Mouse (Mus musculus) cerebellum, adult 9-11 months (tissue): Measurements from ENCODE around the gene Fads2.
"Not testable (repeated sequence)": the region's sequence is repeated elsewhere in the genome, so short reads cannot be mapped to it uniquely, and the experiment has no call there.

ENCODE experiments used
- DNase-seq: peaks from one replicate; pipeline ENCODE4 v3.0.0; 2022

Fads2 gene

GRCm38 (mm10) chr19:10101341-10102053 is at the start of gene Fads2:
Gene Fads2 (minus strand): TSS chr19:10101746.
- DNase-seq: peak; percentile 58

- DNase-seq: no peak
These were observed 47.6 kb upstream of the Fads2 start for GRCm38 (mm10) chr19:10149189-10149588.

GRCm38 (mm10) chr19:10148555-10148954 is 47.0 kb upstream of the Fads2 start:
- DNase-seq: no peak

GRCm38 (mm10) chr19:10144464-10144863 is 42.9 kb upstream of the Fads2 start:
- no peak for DNase-seq

- no peak for DNase-seq
These were observed 42.1 kb upstream of the Fads2 start for GRCm38 (mm10) chr19:10143667-10144066.

DNA sequence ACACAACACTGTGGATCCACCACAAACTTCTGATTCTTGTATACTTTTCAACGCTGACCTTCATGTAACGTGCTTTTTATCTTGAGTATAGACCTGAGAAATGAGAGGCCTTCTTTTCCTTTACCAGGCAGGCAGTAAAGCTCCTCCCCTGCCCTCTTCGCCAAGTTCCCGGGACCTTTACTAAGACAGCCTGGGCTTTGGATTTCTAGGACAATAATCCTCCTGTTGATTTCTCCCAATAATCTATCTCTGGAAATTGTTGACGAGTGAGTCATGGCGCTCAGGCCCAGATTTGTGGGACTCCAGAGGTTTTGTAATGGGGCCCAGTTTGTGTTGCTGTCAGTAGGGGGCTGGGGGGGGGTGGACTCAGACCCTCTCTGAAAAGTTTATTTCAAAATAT is 38.2 kb upstream of the Fads2 start:
- no peak for DNase-seq

GRCm38 (mm10) chr19:10137423-10137822 is 35.9 kb upstream of the Fads2 start:
- DNase-seq: no peak

DNA sequence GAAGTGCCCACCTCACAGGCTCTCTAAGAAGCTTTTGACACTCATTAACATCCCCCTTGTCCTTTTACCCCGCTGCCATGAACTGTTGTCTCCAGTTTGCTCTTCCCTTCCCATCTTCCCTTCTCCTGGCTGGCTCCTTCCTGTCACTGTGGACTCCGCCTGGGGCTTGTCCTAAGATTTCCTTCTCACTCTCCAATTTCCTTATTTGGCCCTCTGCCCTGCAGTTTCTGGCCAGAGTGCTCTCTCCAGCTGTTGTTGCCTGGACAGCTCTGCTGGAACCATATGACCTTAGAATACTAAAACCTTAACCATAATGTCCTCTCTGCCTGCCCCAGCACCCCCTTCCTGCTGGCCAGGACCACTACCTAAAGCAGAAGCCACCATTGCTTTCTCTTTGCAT is 33.1 kb upstream of the Fads2 start:
- peak; percentile 11 for DNase-seq

DNA sequence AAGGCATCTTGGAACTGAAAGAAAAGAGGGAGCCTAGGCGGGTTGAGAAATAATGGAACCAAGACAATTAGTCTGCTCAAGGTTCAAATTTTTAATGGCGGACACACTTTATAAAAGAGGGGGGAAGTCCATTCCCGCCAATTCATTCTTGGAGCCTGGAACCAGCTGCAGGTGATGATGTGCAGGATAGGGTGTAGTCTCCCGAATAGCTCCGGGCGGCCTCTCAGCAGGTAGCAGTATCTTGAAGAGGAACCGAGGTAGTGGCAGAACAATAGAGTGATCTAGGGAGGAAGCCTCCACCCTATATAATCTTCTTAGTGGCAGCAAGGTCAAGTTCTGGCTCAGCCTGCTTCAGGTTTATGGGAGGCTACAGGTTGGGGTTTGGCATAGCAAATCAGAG is 28.0 kb upstream of the Fads2 start:
- not testable (repeated sequence) for DNase-seq

GRCm38 (mm10) chr19:10126479-10127250 is 25.1 kb upstream of the Fads2 start:
- DNase-seq: no peak

GRCm38 (mm10) chr19:10123892-10124634 is 22.5 kb upstream of the Fads2 start:
- DNase-seq: no peak

- DNase-seq: no peak
These were observed 20.6 kb upstream of the Fads2 start for GRCm38 (mm10) chr19:10122021-10122631.

DNA sequence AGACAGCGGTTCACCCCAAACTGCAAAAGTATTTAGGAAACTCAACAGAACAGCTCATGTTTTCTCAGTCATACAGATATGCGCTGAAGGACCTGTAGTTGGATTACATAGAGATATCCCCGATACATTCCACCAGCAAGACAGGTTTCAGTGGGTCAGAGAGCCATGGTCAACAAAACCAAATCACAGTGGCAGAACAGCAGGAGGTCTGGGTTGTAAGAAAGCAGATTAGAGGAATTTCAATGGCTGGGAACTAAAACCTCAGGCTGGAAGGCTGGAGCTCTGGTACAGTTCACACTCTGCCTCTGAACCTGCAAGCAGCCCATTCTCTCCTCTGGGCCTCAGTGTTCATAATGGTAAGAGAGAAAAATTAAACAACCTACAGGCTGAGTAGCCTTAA is 15.1 kb upstream of the Fads2 start:
- no peak for DNase-seq

- no peak for DNase-seq
These were observed 14.0 kb upstream of the Fads2 start for GRCm38 (mm10) chr19:10115373-10116158.

GRCm38 (mm10) chr19:10112956-10113355 is 11.4 kb upstream of the Fads2 start:
- no peak for DNase-seq

GRCm38 (mm10) chr19:10108666-10109065 is 7.1 kb upstream of the Fads2 start:
- DNase-seq: no peak

DNA sequence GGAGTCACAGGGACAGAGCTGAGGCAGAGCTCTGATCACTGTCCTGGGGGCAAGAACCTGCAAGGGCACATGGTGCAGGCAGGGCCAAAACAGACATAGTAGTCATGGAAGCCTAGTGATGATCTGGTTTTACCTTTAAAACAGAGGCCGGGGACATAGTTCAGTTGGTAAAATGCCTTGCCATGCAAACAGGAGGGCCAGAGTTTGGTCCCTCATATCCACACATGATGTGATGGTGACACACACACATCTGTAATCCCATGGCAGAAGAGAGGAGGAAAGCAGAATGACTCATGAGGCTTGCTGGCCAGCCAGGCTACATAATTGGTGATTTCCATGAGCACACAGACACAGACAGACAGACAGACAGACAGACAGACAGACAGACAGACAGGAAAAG is 6.6 kb upstream of the Fads2 start:
- no peak for DNase-seq

- no peak for DNase-seq
These were observed 5.6 kb upstream of the Fads2 start for GRCm38 (mm10) chr19:10107051-10107611.

DNA sequence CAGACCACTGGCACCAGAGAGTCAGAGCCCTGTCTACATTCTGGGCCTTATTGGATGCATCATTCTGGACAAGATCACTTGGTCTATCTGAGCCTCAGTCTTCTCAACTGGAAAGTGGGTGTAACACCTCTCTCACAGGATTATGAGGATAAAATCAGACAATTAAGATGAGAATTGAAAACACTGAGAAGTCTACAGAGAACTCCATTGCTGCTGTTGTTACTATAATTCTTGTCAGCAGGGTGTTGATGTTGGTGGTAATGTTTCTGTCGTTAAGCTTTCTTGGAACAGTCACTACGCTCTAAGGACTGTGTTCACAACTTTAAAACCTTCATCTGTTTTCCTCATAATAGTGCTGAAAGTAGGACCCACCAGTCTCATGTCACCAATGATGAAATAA is 5.1 kb upstream of the Fads2 start:
- no peak for DNase-seq

DNA sequence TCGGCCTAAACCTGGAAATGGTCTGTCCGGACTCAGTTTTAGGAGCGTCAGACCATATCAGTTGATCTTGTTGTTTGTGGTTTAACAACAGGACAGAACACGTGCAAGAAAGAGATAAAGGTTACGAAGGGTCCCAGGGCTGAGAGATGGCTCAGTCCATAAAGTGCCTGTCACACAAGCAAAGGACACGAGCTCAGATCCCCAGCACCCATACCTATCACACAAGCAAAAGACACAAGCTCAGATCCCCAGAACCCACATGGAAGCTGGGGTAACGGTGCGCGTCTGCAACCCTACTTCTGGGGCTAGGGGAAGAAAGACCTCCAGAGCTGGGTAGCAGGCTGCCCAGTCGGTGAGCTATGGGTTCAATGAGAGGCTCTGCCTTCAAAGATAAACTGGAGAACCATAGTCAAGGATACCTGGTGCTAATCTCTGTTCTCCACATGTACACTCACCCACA is 3.5 kb upstream of the Fads2 start:
- no peak for DNase-seq

DNA sequence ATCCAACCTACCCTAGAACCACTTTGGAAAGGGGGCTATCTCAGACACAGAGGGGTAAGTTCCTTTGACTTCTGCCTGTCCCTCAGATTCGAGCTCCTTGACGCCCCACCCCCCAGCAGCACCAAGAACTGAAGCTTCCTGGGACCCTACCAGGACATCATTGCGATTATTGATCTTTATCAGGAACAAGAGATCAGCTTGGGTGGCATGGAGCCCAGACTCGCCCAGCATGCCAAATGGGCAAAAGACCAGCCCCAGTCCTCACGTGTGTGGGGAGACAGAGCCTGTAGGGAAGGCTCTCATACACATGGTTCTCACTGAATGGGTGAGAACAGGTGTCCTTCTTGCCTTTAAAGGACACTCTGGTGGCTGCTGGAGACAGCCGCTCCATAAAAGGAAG is 2.7 kb upstream of the Fads2 start:
- no peak for DNase-seq
